Mouse (Mus musculus): ENCODE data around the gene Muc5b.

- TF ChIP-seq CTCF (IDR thresholded peaks at IDR 0.05; ENCODE audit: control insufficient read depth, insufficient read depth, insufficient read length) (no peak), MYOG (IDR thresholded peaks at IDR 0.05; ENCODE audit: control insufficient read depth, extremely low read depth, insufficient read length) (no peak)
Measured at GRCm38 (mm10) chr7:141870553-141870952, 31.7 kb downstream of the Muc5b start.
